Mouse (Mus musculus) midbrain, embryonic 16.5 days (tissue): ENCODE results near the gene Ccdc106. TPM values are rescaled to one million over a fixed set of nuclear protein-coding genes. Genes with fewer than 3 reads are reported as not detected.
"Not testable (repeated sequence)": the region's sequence is repeated elsewhere in the genome, so short reads cannot be mapped to it uniquely, and the experiment has no call there.

Experiments used
- ATAC-seq: fragments of 200-750 bp; cut with Nextera tagmentation; 2 replicates; pipeline ENCODE4 v1.8.0; 2017; ENCODE audit warnings: moderate TSS enrichment
- H3K27ac ChIP-seq: fragments of 300-500 bp; sonication (generic); 2 replicates; pipeline ENCODE4 v1.5.1; 2014; ENCODE audit warnings: mild to moderate bottlenecking, low read length, mixed read lengths
- H3K27me3 ChIP-seq: fragments of 300-500 bp; sonication (generic); 2 replicates; pipeline ENCODE4 v1.6.1; 2014; ENCODE audit warnings: low read depth, low read length, mixed read lengths; ENCODE audit not compliant: control insufficient read depth, insufficient read depth
- H3K36me3 ChIP-seq: fragments of 300-500 bp; sonication (generic); 2 replicates; pipeline ENCODE4 v1.6.1; 2014; ENCODE audit warnings: mild to moderate bottlenecking, low read length, moderate library complexity, mixed read lengths; ENCODE audit not compliant: control insufficient read depth, insufficient read depth
- H3K4me1 ChIP-seq: fragments of 300-500 bp; sonication (generic); 2 replicates; pipeline ENCODE4 v1.6.1; 2014; ENCODE audit warnings: mild to moderate bottlenecking, low read length, mixed read lengths; ENCODE audit not compliant: control insufficient read depth, insufficient read depth
- H3K4me2 ChIP-seq: fragments of 300-500 bp; sonication (generic); 2 replicates; pipeline ENCODE4 v1.6.1; 2014; ENCODE audit warnings: mild to moderate bottlenecking, low read length, mixed read lengths
- H3K4me3 ChIP-seq: fragments of 300-500 bp; sonication (generic); 2 replicates; pipeline ENCODE4 v1.5.1; 2014; ENCODE audit warnings: low read depth, mild to moderate bottlenecking, low read length, moderate library complexity, mixed read lengths
- H3K9ac ChIP-seq: fragments of 300-500 bp; sonication (generic); 2 replicates; pipeline ENCODE4 v1.6.1; 2014; ENCODE audit warnings: low read depth, low read length, mixed read lengths
- H3K9me3 ChIP-seq: fragments of 300-500 bp; sonication (generic); replicated peaks from 2 replicates; pipeline ENCODE4 v1.6.1; 2014; ENCODE audit warnings: mild to moderate bottlenecking, low read length, mixed read lengths; ENCODE audit not compliant: control insufficient read depth, poor library complexity, severe bottlenecking
- WGBS: fragments of 180-500 bp; shearing (Covaris S2); extraction: QIAGEN DNeasy Blood & Tissue Kit; methylation state at CpG from one replicate; pipeline ENCODE4 v1.1.7; 2014; 5-methylcytosine and 5-hydroxymethylcytosine counted together
- polyA plus RNA-seq: library from polyadenylated mRNA; unstranded; fragments of >200 nt; fragmentation: Nextera tagmentation; extraction: Ambion mirVana; gene quantifications from 2 replicates; pipeline ENCODE4 v1.2.1, GENCODE M21; 2015

Gene Ccdc106
- polyA plus RNA-seq, 1 experiment from 2014 or later = 73.1 TPM

- peak; percentile 84 for ATAC-seq
- peak within 1 kb of the TSS; percentile 74 for H3K9ac ChIP-seq
Measured at GRCm38 (mm10) chr7:5014251-5015117, 5.9 kb upstream of the Ccdc106 start, which contains the start of the genes Zfp524 and Fiz1. TSS of gene Zfp524 (plus strand) at chr7:5014415. TSS of gene Fiz1 (minus strand) at chr7:5014697.

GRCm38 (mm10) chr7:5015118-5016001 is 5.0 kb upstream of the Ccdc106 start, which contains the start of gene Gm44973:
TSS of gene Gm44973 (plus strand) at chr7:5015496.
- peak within 1 kb of the TSS; percentile 74 for H3K9ac ChIP-seq
- H3K4me1 ChIP-seq = peaks cover 10% of the 10 kb centered on the region
- ATAC-seq = peak; percentile 78
- peak within 1 kb of the TSS; percentile 97 for H3K27ac ChIP-seq
- H3K4me2 ChIP-seq = peak within 1 kb of the TSS; percentile 67
- under 1% methylated on average over 49 of the region's 76 CpGs for WGBS
- H3K36me3 ChIP-seq = peaks cover 13% of the 10 kb centered on the region
- no peaks in the 10 kb centered on the region for H3K27me3 ChIP-seq
- H3K4me3 ChIP-seq = peak within 1 kb of the TSS; percentile 79
- no peaks in the 10 kb centered on the region for H3K9me3 ChIP-seq

More at GRCm38 (mm10) chr7:5014251-5015117, 5.9 kb upstream of the Ccdc106 start, which contains the start of the genes Zfp524 and Fiz1:
- Histone ChIP-seq H3K27me3 (no peaks in the 10 kb centered on the region), H3K4me1 (peaks cover 10% of the 10 kb centered on the region), H3K9me3 (no peaks in the 10 kb centered on the region), H3K36me3 (peaks cover 16% of the 10 kb centered on the region), H3K4me2 (peak within 1 kb of the TSS; percentile 67), H3K4me3 (peak within 1 kb of the TSS; percentile 79), H3K27ac (peak within 1 kb of the TSS; percentile 97)
- WGBS = under 1% methylated on average over 41 of the region's 42 CpGs

- H3K4me1 ChIP-seq = peaks cover 13% of the 10 kb centered on the region
- H3K4me3 ChIP-seq = peak overlapping the region; percentile 79
- H3K9ac ChIP-seq = peak overlapping the region; percentile 74
- no peaks in the 10 kb centered on the region for H3K27me3 ChIP-seq
- peak overlapping the region; percentile 67 for H3K4me2 ChIP-seq
- H3K36me3 ChIP-seq = peaks cover 13% of the 10 kb centered on the region
- H3K9me3 ChIP-seq = no peaks in the 10 kb centered on the region
- WGBS = 66% methylated on average over 3 of the region's 3 CpGs
- no peak for ATAC-seq
- H3K27ac ChIP-seq = peak overlapping the region; percentile 97
Measured at GRCm38 (mm10) chr7:5016057-5016456, 4.3 kb upstream of the Ccdc106 start.

GRCm38 (mm10) chr7:5016920-5017319 is 3.4 kb upstream of the Ccdc106 start:
- ATAC-seq = no peak
- Histone ChIP-seq H3K27ac (no peak overlapping the region), H3K4me2 (no peak overlapping the region), H3K9me3 (no peaks in the 10 kb centered on the region), H3K36me3 (peaks cover 5% of the 10 kb centered on the region; the same call in 1 of the 2 replicates), H3K27me3 (no peaks in the 10 kb centered on the region), H3K9ac (no peak overlapping the region), H3K4me3 (no peak overlapping the region), H3K4me1 (peaks cover 19% of the 10 kb centered on the region)
- WGBS = 100% methylated on average over 2 of the region's 2 CpGs

GRCm38 (mm10) chr7:5017352-5017751 is 3.0 kb upstream of the Ccdc106 start:
- Histone ChIP-seq H3K27ac (no peak overlapping the region), H3K4me2 (no peak overlapping the region), H3K4me1 (peaks cover 19% of the 10 kb centered on the region), H3K9me3 (no peaks in the 10 kb centered on the region), H3K36me3 (peaks cover 5% of the 10 kb centered on the region; the same call in 1 of the 2 replicates), H3K27me3 (no peaks in the 10 kb centered on the region), H3K9ac (no peak overlapping the region), H3K4me3 (no peak overlapping the region)
- no peak for ATAC-seq
- WGBS = 91% methylated on average over 16 of the region's 16 CpGs

- H3K27ac ChIP-seq = no peak overlapping the region
- WGBS = 98% methylated on average over 21 of the region's 21 CpGs
- H3K4me3 ChIP-seq = no peak overlapping the region
- no peaks in the 10 kb centered on the region; the same call in 1 of the 2 replicates for H3K36me3 ChIP-seq
- no peak overlapping the region for H3K4me2 ChIP-seq
- no peaks in the 10 kb centered on the region for H3K27me3 ChIP-seq
- H3K9ac ChIP-seq = no peak overlapping the region
- ATAC-seq = no peak
- H3K4me1 ChIP-seq = peaks cover 19% of the 10 kb centered on the region
- H3K9me3 ChIP-seq = no peaks in the 10 kb centered on the region
Measured at GRCm38 (mm10) chr7:5017931-5018330, 2.4 kb upstream of the Ccdc106 start.

- H3K4me1 ChIP-seq = peaks cover 14% of the 10 kb centered on the region
- 27% methylated on average over 8 of the region's 8 CpGs for WGBS
- H3K4me2 ChIP-seq = peak overlapping the region; percentile 84
- H3K4me3 ChIP-seq = peak overlapping the region; percentile 56
- not testable (repeated sequence) for H3K9me3 ChIP-seq, H3K36me3 ChIP-seq, ATAC-seq, H3K27me3 ChIP-seq
- peak overlapping the region; percentile 78 for H3K27ac ChIP-seq
- peak overlapping the region; percentile 46; the same call in 1 of the 2 replicates for H3K9ac ChIP-seq
Measured at GRCm38 (mm10) chr7:5019576-5019975, 777 bp upstream of the Ccdc106 start.

- H3K9me3 ChIP-seq = no peaks in the 10 kb centered on the region
- peaks cover 14% of the 10 kb centered on the region for H3K4me1 ChIP-seq
- no peaks in the 10 kb centered on the region; the same call in 1 of the 2 replicates for H3K36me3 ChIP-seq
- H3K27ac ChIP-seq = peak overlapping the region; percentile 78
- H3K9ac ChIP-seq = peak overlapping the region; percentile 79
- under 1% methylated on average over 11 of the region's 15 CpGs for WGBS
- H3K4me2 ChIP-seq = peak overlapping the region; percentile 84
- peak; percentile 54 for ATAC-seq
- H3K27me3 ChIP-seq = no peaks in the 10 kb centered on the region
- peak overlapping the region; percentile 56 for H3K4me3 ChIP-seq
Measured at GRCm38 (mm10) chr7:5020685-5021084, 332 bp downstream of the Ccdc106 start.
